Mouse (Mus musculus) adrenal gland, adult 8-10 months (tissue): Measurements from ENCODE around the gene B4galnt4. TPM values are rescaled to one million over a fixed set of nuclear protein-coding genes. Genes with fewer than 3 reads are reported as not detected.
A peak's percentile ranks its signal among the peaks of the same experiment; 100 is the strongest.
"Not testable (repeated sequence)": the region's sequence is repeated elsewhere in the genome, so short reads cannot be mapped to it uniquely, and the experiment has no call there.

Source experiments
- DNase-seq: peaks from one replicate; pipeline ENCODE4 v3.0.0; 2022
- total RNA-seq, 4 experiments: library from RNA; stranded (reverse); gene quantifications; 2 replicates each; pipeline ENCODE4 v1.2.4; 2022

B4galnt4 gene
- total RNA-seq: 1 to 10 TPM; 2.0 to 6.1 (median 2.7) TPM

- DNase-seq: peak; percentile 48
Measured at GRCm38 (mm10) chr7:141060426-141061242, at the start of gene B4galnt4. Gene B4galnt4, plus strand, starts transcription at chr7:141061104.

DNA sequence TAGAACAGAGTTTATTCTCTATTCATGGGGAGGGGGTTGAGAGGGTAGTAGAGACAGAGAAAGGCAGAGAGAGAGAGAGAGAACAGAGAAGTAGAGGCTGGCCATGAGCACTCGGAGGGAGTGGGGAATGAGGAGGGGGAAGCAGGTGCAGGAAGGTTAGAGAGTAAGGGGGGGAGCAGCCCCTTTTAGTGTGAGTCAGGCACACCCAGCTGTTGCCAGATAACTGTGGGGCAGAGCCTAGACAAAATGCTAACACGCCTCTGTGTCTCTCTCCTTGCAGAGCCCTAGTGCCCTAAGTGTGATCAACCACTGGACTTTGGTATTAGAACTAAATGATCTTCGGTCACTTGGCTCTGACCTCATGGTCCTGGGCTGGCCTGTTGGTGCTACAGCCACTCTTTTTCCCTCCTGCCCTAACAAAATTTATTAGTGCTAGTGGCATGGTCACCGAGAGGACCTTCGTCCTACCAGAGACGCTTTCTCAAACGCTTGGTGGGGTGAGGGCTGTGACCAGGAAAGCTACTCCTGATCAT lies 49.6 kb upstream of the B4galnt4 start:
- DNase-seq: no peak

GRCm38 (mm10) chr7:141016707-141017697 lies 43.9 kb upstream of the B4galnt4 start:
- DNase-seq: no peak

GRCm38 (mm10) chr7:141017824-141018223 lies 43.1 kb upstream of the B4galnt4 start, which contains the start of gene Ifitm6:
Gene Ifitm6, minus strand, starts transcription at chr7:141017924.
- DNase-seq: not testable (repeated sequence)

DNA sequence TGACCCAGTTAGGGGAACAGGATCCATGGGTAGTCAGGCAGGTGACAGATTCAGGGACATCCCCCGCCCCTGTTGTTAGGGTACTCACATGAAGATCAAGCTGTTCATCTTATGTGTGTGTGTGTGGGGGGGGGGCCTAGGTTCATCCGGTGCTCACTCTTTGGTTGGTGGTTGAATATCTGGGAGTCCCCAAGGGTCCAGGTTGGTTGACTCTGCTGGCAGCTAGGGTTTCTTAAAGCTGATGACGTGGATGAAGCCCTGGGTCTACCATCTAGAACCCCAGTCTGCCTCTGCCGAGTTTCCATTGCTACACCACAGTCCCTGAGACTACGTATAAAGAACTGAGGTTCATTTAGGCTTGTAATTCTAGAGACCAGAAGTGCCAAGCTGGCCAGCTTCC lies 41.9 kb upstream of the B4galnt4 start:
- DNase-seq: no peak

DNA sequence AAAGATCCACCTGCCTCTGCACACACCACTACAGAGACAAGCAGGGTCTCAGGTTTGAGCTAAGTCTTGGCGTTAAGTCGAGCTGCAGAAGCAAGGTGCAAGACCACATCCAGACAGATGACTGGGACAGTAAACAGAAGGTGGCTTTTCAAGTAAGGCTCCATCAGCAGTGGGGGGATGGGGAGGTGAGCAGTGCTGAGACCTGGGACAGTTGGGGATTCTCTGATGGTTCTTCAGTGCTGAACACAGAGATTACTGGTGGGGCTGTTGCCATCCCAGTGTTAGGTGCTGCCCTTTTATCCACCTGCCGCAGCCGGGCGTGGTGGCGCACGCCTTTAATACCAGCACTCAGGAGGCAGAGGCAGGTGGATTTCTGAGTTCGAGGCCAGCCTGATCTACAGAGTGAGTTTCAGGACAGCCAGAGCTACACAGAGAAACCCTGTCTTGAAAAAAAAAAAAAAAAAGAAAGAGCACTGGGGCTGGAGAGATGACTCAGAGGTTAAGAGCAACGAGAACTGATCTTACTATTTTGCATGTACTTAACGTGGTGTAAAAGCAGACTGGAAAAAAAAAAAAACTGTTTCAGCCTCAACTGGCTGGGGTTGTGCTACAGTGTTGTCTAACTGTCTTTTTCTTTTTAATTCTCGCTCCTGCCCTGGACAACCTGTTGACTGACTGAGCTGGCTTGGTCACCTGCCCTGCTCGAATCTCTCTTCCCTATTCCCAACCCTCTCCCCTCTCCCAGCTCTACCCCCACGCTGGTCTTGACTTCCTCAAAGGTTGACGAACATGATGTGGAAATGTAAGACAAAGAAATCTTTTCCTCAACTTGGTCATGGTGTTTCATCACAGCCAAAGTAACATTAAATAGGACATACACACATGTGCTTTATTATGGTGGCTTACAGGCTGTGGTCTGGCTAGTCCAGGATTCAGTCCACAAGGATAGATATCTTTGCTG lies 39.1 kb upstream of the B4galnt4 start:
- DNase-seq: no peak

GRCm38 (mm10) chr7:141024865-141025838 lies 35.8 kb upstream of the B4galnt4 start:
- no peak for DNase-seq

- no peak for DNase-seq
Measured at GRCm38 (mm10) chr7:141026097-141026739, 34.7 kb upstream of the B4galnt4 start.

- no peak for DNase-seq
Measured at GRCm38 (mm10) chr7:141026740-141027098, 34.2 kb upstream of the B4galnt4 start.

GRCm38 (mm10) chr7:141028831-141029230 lies 32.1 kb upstream of the B4galnt4 start, which contains the start of gene Gm17387:
Gene Gm17387, plus strand, starts transcription at chr7:141029131.
- no peak for DNase-seq

GRCm38 (mm10) chr7:141030390-141030789 lies 30.5 kb upstream of the B4galnt4 start:
- DNase-seq: no peak

DNA sequence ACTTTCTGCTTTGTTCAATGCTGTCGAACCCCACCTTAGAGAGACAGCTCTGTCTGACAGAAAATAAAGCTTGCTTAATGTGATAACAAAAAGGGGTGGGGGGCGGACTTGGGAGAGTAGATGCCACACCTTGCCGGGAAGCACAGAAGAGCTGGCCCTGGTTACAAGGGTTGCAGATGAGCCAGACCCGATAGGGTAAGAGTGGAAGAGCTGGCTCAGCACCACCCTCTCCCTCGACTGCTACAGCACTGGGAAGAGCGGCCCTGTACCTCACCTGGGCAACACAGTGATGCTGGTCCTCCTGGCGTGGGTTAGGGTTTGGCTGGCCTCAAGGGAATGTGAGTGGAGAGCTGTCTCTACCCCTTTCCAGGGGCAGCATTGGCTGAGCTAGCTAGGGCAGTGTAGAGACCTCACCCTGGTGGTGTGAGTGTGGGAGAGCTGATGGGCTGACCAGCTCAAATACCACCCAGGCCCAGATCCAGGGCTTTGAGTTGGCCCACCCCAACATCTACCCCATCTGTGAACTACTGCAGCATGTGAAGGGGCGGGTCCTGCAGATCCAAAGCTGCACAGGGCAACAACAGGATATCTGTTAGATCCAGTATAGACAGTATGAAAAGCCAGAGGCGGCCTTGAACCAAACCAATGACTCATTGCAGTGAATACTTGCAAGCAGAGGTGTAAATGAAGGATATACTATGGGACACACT lies 28.3 kb upstream of the B4galnt4 start:
- DNase-seq: no peak

GRCm38 (mm10) chr7:141036624-141037023 lies 24.3 kb upstream of the B4galnt4 start:
- DNase-seq: not testable (repeated sequence)

GRCm38 (mm10) chr7:141038090-141039032 lies 22.5 kb upstream of the B4galnt4 start:
- no peak for DNase-seq

DNA sequence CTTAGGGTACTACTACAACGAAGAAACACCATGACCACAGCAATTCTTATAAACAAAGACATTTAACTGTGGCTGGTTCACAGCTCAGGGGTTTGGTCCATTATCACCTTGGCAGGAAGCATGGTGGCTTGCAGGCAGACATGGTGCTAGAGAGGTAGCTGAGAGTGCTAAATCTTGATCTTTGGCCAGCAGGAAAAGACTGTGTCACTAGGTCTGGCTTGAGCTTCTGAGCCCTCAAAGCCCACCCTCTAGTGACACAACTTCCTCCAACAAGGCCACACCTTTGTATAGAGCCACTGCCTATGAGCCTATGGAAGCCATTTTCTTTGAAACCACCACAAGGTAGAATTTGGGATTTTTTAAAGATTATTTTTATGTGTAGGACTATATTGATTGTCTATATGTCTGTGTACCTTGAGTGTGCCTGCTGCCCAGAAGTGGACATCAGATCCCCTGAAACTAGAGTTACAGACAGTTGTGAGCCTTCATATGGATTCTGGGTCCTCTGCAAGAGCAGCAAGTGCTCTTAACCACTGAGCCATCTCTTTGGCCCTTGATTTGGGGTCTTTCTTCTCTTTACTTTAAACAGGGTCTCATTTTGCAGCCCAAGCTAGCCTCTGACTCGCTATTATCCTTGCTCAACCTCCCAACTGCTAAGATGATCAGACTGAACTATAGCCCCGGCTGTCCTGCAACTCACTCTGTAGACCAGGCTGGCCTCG lies 21.4 kb upstream of the B4galnt4 start:
- DNase-seq: no peak

- DNase-seq: no peak
Measured at GRCm38 (mm10) chr7:141040867-141041606, 19.9 kb upstream of the B4galnt4 start.
